Mouse (Mus musculus) gastrocnemius, adult 2 months (tissue): ENCODE data around the gene Maml3. TPM values are rescaled to one million over a fixed set of nuclear protein-coding genes. Genes with fewer than 3 reads are reported as not detected.

Experiments used
- DNase-seq: peaks from one replicate; pipeline ENCODE4 v3.0.0; 2022
- H3K27ac ChIP-seq: fragments of 200-600 bp; 2 replicates; pipeline ENCODE4 v1.8.1; 2022; ENCODE audit warnings: mild to moderate bottlenecking
- H3K4me3 ChIP-seq: fragments of 200-600 bp; 2 replicates; pipeline ENCODE4 v1.8.1; 2022; ENCODE audit warnings: mild to moderate bottlenecking, moderate library complexity
- CTCF ChIP-seq: fragments of 200-600 bp; IDR thresholded peaks from 2 replicates; pipeline ENCODE4 v1.8.1; 2022; ENCODE audit warnings: antibody characterized with exemption, mild to moderate bottlenecking, moderate library complexity
- intact Hi-C: fragments of 180-260 bp; cut with DNase I; formaldehyde crosslinking; loops from one replicate; pipeline ENCODE4 v1.15.1; 2025
- long read RNA-seq, 2 experiments: library from polyadenylated mRNA; stranded (forward); transcript quantifications; one replicate each; pipeline ENCODE4 v2.0.0; 2021
- total RNA-seq, 2 experiments: library from RNA; stranded (reverse); gene quantifications; 2 replicates each; pipeline ENCODE4 v1.2.3; 2021

Maml3 gene
- 1 to 10 TPM; 2.0 to 2.5 TPM for total RNA-seq
- long read RNA-seq, experiment 1, partial matches to known transcripts, result 0 of 1 reads
- long read RNA-seq, experiment 1, other reads (novel, unspliced or antisense), result 1 of 1 reads
- long read RNA-seq, experiment 2, partial matches to known transcripts, result 0 of 3 reads
- long read RNA-seq, experiment 2, other reads (novel, unspliced or antisense), result 3 of 3 reads

- Histone ChIP-seq H3K27ac (peak within 1 kb of the TSS; percentile 96), H3K4me3 (peak within 1 kb of the TSS; percentile 97)
- intact Hi-C loops, result loop anchor here (1.0 to 5.0 kb wide), 3 partner anchors 73 to 403 kb away; no protein-coding TSS in a partner anchor
- no peak for TF ChIP-seq CTCF
- DNase-seq, result peak; percentile 95
Observed at GRCm38 (mm10) chr3:52104636-52105151, at the start of gene Maml3. Maml3 (minus strand) TSS chr3:52105076.

GRCm38 (mm10) chr3:52151155-52151554 is 46.3 kb upstream of the Maml3 start:
- Histone ChIP-seq H3K27ac (no peak overlapping the region), H3K4me3 (no peak overlapping the region)
- DNase-seq, result no peak
- no peak for TF ChIP-seq CTCF
- intact Hi-C loops, result no loop called here

GRCm38 (mm10) chr3:52148301-52148700 is 43.4 kb upstream of the Maml3 start:
- Histone ChIP-seq H3K4me3 (no peak overlapping the region), H3K27ac (no peak overlapping the region)
- DNase-seq, result no peak
- TF ChIP-seq CTCF, result no peak
- intact Hi-C loops, result no loop called here

- DNase-seq, result peak; percentile 33
- TF ChIP-seq CTCF, result no peak
- Histone ChIP-seq H3K27ac (no peak overlapping the region), H3K4me3 (no peak overlapping the region)
- intact Hi-C loops, result no loop called here
Observed at GRCm38 (mm10) chr3:52144776-52145460, 40.0 kb upstream of the Maml3 start.

- DNase-seq, result no peak
- no peak for TF ChIP-seq CTCF
- intact Hi-C loops, result no loop called here
- Histone ChIP-seq H3K27ac (no peak overlapping the region), H3K4me3 (no peak overlapping the region)
Observed at GRCm38 (mm10) chr3:52143017-52143416, 38.1 kb upstream of the Maml3 start.

GRCm38 (mm10) chr3:52140162-52140561 is 35.3 kb upstream of the Maml3 start:
- no peak for TF ChIP-seq CTCF

GRCm38 (mm10) chr3:52125421-52125820 is 20.5 kb upstream of the Maml3 start:
- H3K27ac ChIP-seq, result no peak overlapping the region
- TF ChIP-seq CTCF, result no peak
- H3K4me3 ChIP-seq, result no peak overlapping the region
- DNase-seq, result no peak
- intact Hi-C loops, result no loop called here

More at GRCm38 (mm10) chr3:52140162-52140561, 35.3 kb upstream of the Maml3 start:
- intact Hi-C loops, result no loop called here
- H3K4me3 ChIP-seq, result no peak overlapping the region
- no peak for DNase-seq
- H3K27ac ChIP-seq, result no peak overlapping the region

GRCm38 (mm10) chr3:52120858-52121257 is 16.0 kb upstream of the Maml3 start:
- no peak overlapping the region for H3K4me3 ChIP-seq
- no peak for TF ChIP-seq CTCF
- DNase-seq, result no peak
- intact Hi-C loops, result no loop called here
- no peak overlapping the region for H3K27ac ChIP-seq

- no peak for TF ChIP-seq CTCF
- DNase-seq, result no peak
- no peak overlapping the region for H3K4me3 ChIP-seq
- H3K27ac ChIP-seq, result no peak overlapping the region
- intact Hi-C loops, result no loop called here
Observed at GRCm38 (mm10) chr3:52119216-52119615, 14.3 kb upstream of the Maml3 start.

- no peak overlapping the region for H3K27ac ChIP-seq
- H3K4me3 ChIP-seq, result no peak overlapping the region
- no peak for TF ChIP-seq CTCF
- DNase-seq, result peak; percentile 33
- intact Hi-C loops, result no loop called here
Observed at GRCm38 (mm10) chr3:52115421-52115820, 10.5 kb upstream of the Maml3 start.

- Histone ChIP-seq H3K4me3 (no peak overlapping the region), H3K27ac (no peak overlapping the region)
- no peak for TF ChIP-seq CTCF
- intact Hi-C loops, result loop anchor here (5.0 kb wide), 1 partner anchor 69 kb away; no protein-coding TSS in a partner anchor
- no peak for DNase-seq
Observed at GRCm38 (mm10) chr3:52108027-52108426, 3.2 kb upstream of the Maml3 start.

- intact Hi-C loops, result loop anchor here (1.0 to 5.0 kb wide), 2 partner anchors 72 to 404 kb away; no protein-coding TSS in a partner anchor
- Histone ChIP-seq H3K4me3 (peak overlapping the region; percentile 97), H3K27ac (peak overlapping the region; percentile 96)
- TF ChIP-seq CTCF, result no peak
- no peak for DNase-seq
Observed at GRCm38 (mm10) chr3:52105156-52105555, 280 bp upstream of the Maml3 start.

- DNase-seq, result no peak
- TF ChIP-seq CTCF, result no peak
- intact Hi-C loops, result loop anchor here (5.0 kb wide), 1 partner anchor 93 kb away; no protein-coding TSS in a partner anchor
Observed at GRCm38 (mm10) chr3:52104208-52104607, 668 bp downstream of the Maml3 start.

More at GRCm38 (mm10) chr3:52104208-52104607, 668 bp downstream of the Maml3 start:
- H3K4me3 ChIP-seq, result peak overlapping the region; percentile 97
- peak overlapping the region; percentile 96 for H3K27ac ChIP-seq
